16 mouse cellular contexts compared by ENCODE assay signal in genomic region chr11:70165972-70166921, GRCm38 (mm10). TPM values are rescaled to one million over a fixed set of nuclear protein-coding genes. Genes with fewer than 3 reads are reported as not detected.
A peak's percentile ranks its signal among the peaks of the same experiment; 100 is the strongest.
DNase-seq lines count a peak whose midpoint lies in the region; ATAC-seq lines count a peak whose summit lies in the region.
"Had no signal": no experiment of that assay in that cellular context is flagged by ENCODE, and none has a peak within 500 bp of the region (broad histone marks: within the 10 kb centered on the region; RNA-seq: fewer than 3 reads in every experiment).

No protein-coding gene starts in this region.

- H3K4me1 ChIP-seq in heart, embryonic 10.5 days: no peaks in the 10 kb centered on the region
- H3K4me1 ChIP-seq: embryonic facial prominence, embryonic 15.5 days; liver, embryonic 13.5 days; midbrain, embryonic 13.5 days; neural tube, embryonic 15.5 days had no signal

- H3K27ac ChIP-seq in heart, embryonic 10.5 days: no peak overlapping the region
- H3K27ac ChIP-seq: embryonic facial prominence, embryonic 15.5 days; hindbrain, postnatal 0 days; left cerebral cortex, adult 2 months; liver, embryonic 13.5 days; midbrain, embryonic 13.5 days; neural tube, embryonic 15.5 days had no signal

- no peaks in the 10 kb centered on the region for H3K27me3 ChIP-seq in heart, embryonic 10.5 days (ENCODE audit: insufficient read depth, poor library complexity, severe bottlenecking)
- H3K27me3 ChIP-seq: embryonic facial prominence, embryonic 15.5 days; liver, embryonic 13.5 days; midbrain, embryonic 13.5 days; neural tube, embryonic 15.5 days had no signal

- ATAC-seq in hematopoietic stem cell, adult 5-6 weeks (replicated peaks in 1 of 2; ENCODE audit: insufficient read depth in 1 of 2, low FRiP score in 2 of 2, low TSS enrichment in 1 of 2, low read depth in 1 of 2, poor library complexity in 2 of 2, severe bottlenecking in 2 of 2): peak; percentile 49 to 76
- ATAC-seq: hindbrain, postnatal 0 days; midbrain, embryonic 13.5 days had no signal

- no peak overlapping the region for H3K4me3 ChIP-seq in heart, embryonic 10.5 days
- H3K4me3 ChIP-seq: embryonic facial prominence, embryonic 15.5 days; left cerebral cortex, adult 2 months; liver, embryonic 13.5 days; midbrain, embryonic 13.5 days; neural tube, embryonic 15.5 days had no signal

- H3K9me3 ChIP-seq in heart, embryonic 10.5 days: no peaks in the 10 kb centered on the region
- H3K9me3 ChIP-seq: embryonic facial prominence, embryonic 15.5 days; liver, embryonic 13.5 days; midbrain, embryonic 13.5 days; neural tube, embryonic 15.5 days had no signal

- DNase-seq in heart, adult 8-10 months (ENCODE audit: low spot score): peak; percentile 35
- no peak for DNase-seq in heart, embryonic 10.5 days (ENCODE audit: low spot score)
- peak; percentile 99 for DNase-seq in MEL-GATA-1-ER (ENCODE audit: extremely low read depth, low read depth)
- DNase-seq in adrenal gland, postnatal 14 days: peak; percentile 62
- DNase-seq in thymus, postnatal 14 days: no peak
- no peak for DNase-seq in urinary bladder, adult 2 months (ENCODE audit: low spot score)
- DNase-seq in T-cell, adult 2 months (ENCODE audit: low spot score): no peak
- DNase-seq: cerebellum, postnatal 36 days; kidney, postnatal 10 days; liver, embryonic 13.5 days had no signal

- 65% methylated on average over 16 of the region's 16 CpGs for WGBS in heart, embryonic 10.5 days

- no peaks in the 10 kb centered on the region for H3K36me3 ChIP-seq in heart, embryonic 10.5 days
- H3K36me3 ChIP-seq: embryonic facial prominence, embryonic 15.5 days; liver, embryonic 13.5 days; midbrain, embryonic 13.5 days; neural tube, embryonic 15.5 days had no signal

RNA-seq across cellular contexts. Expression of gene Clec10a, which starts 10.2 kb away (rescaled TPM):
- 1 to 10 TPM; 1.7 to 4.2 (median 3.2) TPM for total RNA-seq in heart, adult 8-10 months (2022)
- polyA plus RNA-seq in heart, embryonic 10.5 days (2016; fragmentation: Nextera tagmentation; extraction: Ambion mirVana): 0.31 TPM in 1 of 2 replicates, not detected in the other
- 4.2 and 8.2 TPM in 2 replicates for total RNA-seq in adrenal gland, postnatal 14 days (2021)
- total RNA-seq in hematopoietic stem cell, adult 5-6 weeks (2017): 9.9 and 14.6 TPM in 2 replicates
- polyA plus RNA-seq in urinary bladder, adult 2 months (2012; rRNA removed): 39.6 and 49.2 TPM in 2 replicates

RNA-seq across cellular contexts. Expression of gene Mgl2, which starts 36.1 kb away (rescaled TPM):
- total RNA-seq in heart, adult 8-10 months (2022): 1 to 10 TPM; 2.6 to 4.5 (median 3.2) TPM
- 0.28 and 0.59 TPM in 2 replicates for polyA plus RNA-seq in heart, embryonic 10.5 days (2016; fragmentation: Nextera tagmentation; extraction: Ambion mirVana)
- 1.8 and 3.3 TPM in 2 replicates for total RNA-seq in adrenal gland, postnatal 14 days (2021)
- 1.2 and 5.9 TPM in 2 replicates for total RNA-seq in hematopoietic stem cell, adult 5-6 weeks (2017)
- 41.3 and 51.9 TPM in 2 replicates for polyA plus RNA-seq in urinary bladder, adult 2 months (2012; rRNA removed)
- total RNA-seq: hindbrain, postnatal 0 days had no signal

RNA-seq across cellular contexts. Expression of gene Slc16a11, which starts 46.3 kb away (rescaled TPM):
- total RNA-seq in heart, adult 8-10 months (2022): 1 to 10 TPM in 1 of 4 experiments, under 1 TPM in 3; 0.38 to 2.8 (median 0.68) TPM
- 0.51 and 2.4 TPM in 2 replicates for polyA plus RNA-seq in heart, embryonic 10.5 days (2016; fragmentation: Nextera tagmentation; extraction: Ambion mirVana)
- total RNA-seq in adrenal gland, postnatal 14 days (2021): 0.53 and 0.96 TPM in 2 replicates
- total RNA-seq in hematopoietic stem cell, adult 5-6 weeks (2017): 5.9 and 10.0 TPM in 2 replicates
- 3.0 and 4.8 TPM in 2 replicates for polyA plus RNA-seq in urinary bladder, adult 2 months (2012; rRNA removed)

RNA-seq across cellular contexts. Expression of gene Slc16a13, which starts 54.6 kb away (rescaled TPM):
- 1 to 10 TPM; 2.5 to 3.6 (median 3.4) TPM for total RNA-seq in heart, adult 8-10 months (2022)
- 10.0 and 10.4 TPM in 2 replicates for polyA plus RNA-seq in heart, embryonic 10.5 days (2016; fragmentation: Nextera tagmentation; extraction: Ambion mirVana)
- total RNA-seq in adrenal gland, postnatal 14 days (2021): 5.3 and 5.6 TPM in 2 replicates
- total RNA-seq in hematopoietic stem cell, adult 5-6 weeks (2017): 13.4 and 15.6 TPM in 2 replicates
- polyA plus RNA-seq in urinary bladder, adult 2 months (2012; rRNA removed): 7.0 and 8.5 TPM in 2 replicates

Comparison
In these comparisons a context has a peak if more than half of its experiments do, and no peak if none do; other contexts are left out.
1. DNase-seq: peak in heart, adult 8-10 months (single experiment), MEL-GATA-1-ER (single experiment) and adrenal gland, postnatal 14 days (single experiment); none in heart, embryonic 10.5 days (single experiment), thymus, postnatal 14 days (single experiment), urinary bladder, adult 2 months (single experiment) and T-cell, adult 2 months (single experiment).